Mouse (Mus musculus) ES-E14 (cell line): ENCODE measurements around the gene Cachd1. TPM values are rescaled to one million over a fixed set of nuclear protein-coding genes. Genes with fewer than 3 reads are reported as not detected.

Experiments used
- DNase-seq: peaks from one replicate; pipeline ENCODE4 v3.0.0-alpha.2; 2013; ENCODE audit warnings: low read depth, low spot score
- H3K27ac ChIP-seq: 2 replicates; pipeline ENCODE4 v1.5.1; 2012; ENCODE audit warnings: low read depth, mild to moderate bottlenecking, low read length, moderate library complexity, mixed read lengths; ENCODE audit not compliant: poor library complexity, insufficient read depth, severe bottlenecking
- H3K36me3 ChIP-seq: 2 replicates; pipeline ENCODE4 v1.6.1; 2012; ENCODE audit warnings: mild to moderate bottlenecking, low read length, moderate library complexity, mixed read lengths; ENCODE audit not compliant: control insufficient read depth, poor library complexity, insufficient read depth, severe bottlenecking
- H3K4me1 ChIP-seq, 2 experiments: fragments of 150-350 bp in 1 of 2; sonication (generic) in 1 of 2; 2 replicates each; pipeline ENCODE4 v1.6.1; 2012; ENCODE audit warnings: low read length in 2 of 2, mild to moderate bottlenecking in 1 of 2, mixed read lengths in 1 of 2; ENCODE audit not compliant: control insufficient read depth in 2 of 2, insufficient read depth in 2 of 2, poor library complexity in 1 of 2
- H3K4me3 ChIP-seq, 2 experiments: fragments of 150-350 bp in 1 of 2; sonication (generic) in 1 of 2; 2 replicates each; pipeline ENCODE4 v1.5.1; 2012; ENCODE audit warnings: low read length in 2 of 2, low read depth in 1 of 2, mild to moderate bottlenecking in 1 of 2, mixed read lengths in 1 of 2; ENCODE audit not compliant: insufficient read depth in 1 of 2, poor library complexity in 1 of 2, severe bottlenecking in 1 of 2
- H3K9ac ChIP-seq: 2 replicates; pipeline ENCODE4 v1.6.1; 2012; ENCODE audit warnings: low read depth, mild to moderate bottlenecking, low read length, mixed read lengths; ENCODE audit not compliant: poor library complexity, insufficient read depth, severe bottlenecking
- H3K9me3 ChIP-seq: fragments of 150-350 bp; sonication (generic); 2 replicates; pipeline ENCODE4 v1.6.1; 2012; ENCODE audit warnings: low read depth, mild to moderate bottlenecking, low read length; ENCODE audit not compliant: control insufficient read depth, insufficient read depth
- CHD2 ChIP-seq: IDR thresholded peaks from 2 replicates; pipeline ENCODE4 v1.6.1; 2014; ENCODE audit warnings: mild to moderate bottlenecking, low read depth, low read length, inconsistent platforms
- HCFC1 ChIP-seq: IDR thresholded peaks from 2 replicates; pipeline ENCODE4 v1.6.1; 2012; ENCODE audit warnings: low read length, inconsistent platforms, borderline replicate concordance; ENCODE audit not compliant: insufficient read depth
- MAFK ChIP-seq: IDR thresholded peaks from 2 replicates; pipeline ENCODE4 v1.6.1; 2014; ENCODE audit warnings: mild to moderate bottlenecking, low read depth, low read length, inconsistent platforms; ENCODE audit not compliant: insufficient read depth
- ZC3H11A ChIP-seq: IDR thresholded peaks from 2 replicates; pipeline ENCODE4 v1.6.1; 2012; ENCODE audit warnings: low read depth, mild to moderate bottlenecking, inconsistent platforms, low read length, borderline replicate concordance
- ZNF384 ChIP-seq: IDR thresholded peaks from 2 replicates; pipeline ENCODE4 v1.6.1; 2012; ENCODE audit warnings: low read depth, low read length, inconsistent platforms
- in situ Hi-C, 2 experiments: fragments of 600-800 bp; cut with MboI; formaldehyde crosslinking; loops; one replicate each; pipeline ENCODE4 v1.15.1; 2025; ENCODE audit warnings: low sequenced_read_pairs in 2 of 2, inconsistent platforms in 1 of 2; ENCODE audit not compliant: unreplicated experiment in 2 of 2
- total RNA-seq: library from RNA; depleted of rRNA; stranded (reverse); fragments of 300-350 nt; gene quantifications from 2 replicates; pipeline ENCODE4 v1.2.3, GENCODE M21; 2012; rRNA removed

Gene Cachd1
- total RNA-seq, result 7.6 and 10.6 TPM in 2 replicates

GRCm38 (mm10) chr4:100776043-100776870, at the start of gene Cachd1:
Gene Cachd1 (plus strand): TSS chr4:100776675.
- peak within 1 kb of the TSS; percentile 67 for H3K9ac ChIP-seq
- no peaks in the 10 kb centered on the region for H3K36me3 ChIP-seq
- H3K27ac ChIP-seq, result no peak within 1 kb of the TSS
- DNase-seq, result no peak
- H3K4me1 ChIP-seq, result peaks cover 0 to 9% of the 10 kb centered on the region in 2 experiments; a peak in 2 of 4 replicates
- H3K9me3 ChIP-seq, result no peaks in the 10 kb centered on the region
- no peak for TF ChIP-seq ZNF384
- no peak for TF ChIP-seq ZC3H11A
- TF ChIP-seq MAFK, result no peak
- no peak for TF ChIP-seq CHD2
- TF ChIP-seq HCFC1, result no peak
- in situ Hi-C loops, result no loop called here
- peak within 1 kb of the TSS; percentile 77 to 80 for H3K4me3 ChIP-seq

GRCm38 (mm10) chr4:100728896-100729479, 47.5 kb upstream of the Cachd1 start:
- Histone ChIP-seq H3K4me3 (no peak overlapping the region), H3K4me1 (no peaks in the 10 kb centered on the region), H3K36me3 (no peaks in the 10 kb centered on the region), H3K27ac (no peak overlapping the region), H3K9ac (no peak overlapping the region), H3K9me3 (no peaks in the 10 kb centered on the region)
- peak; percentile 24 for DNase-seq
- no peak for TF ChIP-seq HCFC1
- no peak for TF ChIP-seq MAFK
- TF ChIP-seq ZC3H11A, result peak; percentile 31; the same call in 1 of the 2 replicates
- in situ Hi-C loops, result loop anchor here (10.0 to 25.0 kb wide), 2 partner anchors 256 to 258 kb away; no protein-coding TSS in a partner anchor

- Histone ChIP-seq H3K36me3 (no peaks in the 10 kb centered on the region), H3K27ac (no peak overlapping the region), H3K9ac (no peak overlapping the region), H3K4me1 (no peaks in the 10 kb centered on the region), H3K4me3 (no peak overlapping the region), H3K9me3 (no peaks in the 10 kb centered on the region)
- no peak for TF ChIP-seq ZNF384
- TF ChIP-seq MAFK, result no peak
- no peak for TF ChIP-seq ZC3H11A
- no peak for TF ChIP-seq CHD2
- TF ChIP-seq HCFC1, result no peak
- DNase-seq, result no peak
- in situ Hi-C loops, result loop anchor here in 1 of 2 experiments (25.0 kb wide), 1 partner anchor 252 kb away; no protein-coding TSS in a partner anchor
These were observed 41.2 kb upstream of the Cachd1 start for GRCm38 (mm10) chr4:100735098-100735935.

- H3K27ac ChIP-seq, result no peak overlapping the region
These were observed 40.5 kb upstream of the Cachd1 start for GRCm38 (mm10) chr4:100735936-100736349.

More at GRCm38 (mm10) chr4:100735936-100736349, 40.5 kb upstream of the Cachd1 start:
- DNase-seq, result no peak
- Histone ChIP-seq H3K4me3 (no peak overlapping the region), H3K9me3 (no peaks in the 10 kb centered on the region), H3K4me1 (no peaks in the 10 kb centered on the region), H3K9ac (no peak overlapping the region), H3K36me3 (no peaks in the 10 kb centered on the region)
- in situ Hi-C loops, result loop anchor here in 1 of 2 experiments (25.0 kb wide), 1 partner anchor 251 kb away; no protein-coding TSS in a partner anchor
- no peak for TF ChIP-seq MAFK
- TF ChIP-seq HCFC1, result no peak
- no peak for TF ChIP-seq ZC3H11A
- no peak for TF ChIP-seq ZNF384
- TF ChIP-seq CHD2, result no peak
